Mouse (Mus musculus) stomach, postnatal 0 days (tissue): ENCODE measurements around the gene Calu.

Experiments
- CTCF ChIP-seq: IDR thresholded peaks from 2 replicates; pipeline ENCODE4 v1.5.1; 2016; ENCODE audit warnings: antibody characterized with exemption, low read depth, mild to moderate bottlenecking, moderate library complexity
- EP300 ChIP-seq: optimal IDR thresholded peaks from 2 replicates; pipeline ENCODE3; 2016; ENCODE audit warnings: antibody characterized with exemption

- TF ChIP-seq CTCF (no peak), EP300 (no peak)
These were observed 77.2 kb downstream of the Calu start for GRCm38 (mm10) chr6:29425118-29425517.
